Mouse (Mus musculus): Measurements from ENCODE around the gene Olfr1411. TPM values are rescaled to one million over a fixed set of nuclear protein-coding genes. Genes with fewer than 3 reads are reported as not detected.

The Olfr1411 gene
- total RNA-seq, 2 experiments from 2014 or later, result not detected

GRCm38 (mm10) chr1:92637501-92638172, 43.4 kb downstream of the Olfr1411 start:
- ATAC-seq (replicated peaks; ENCODE audit: low FRiP score, poor library complexity, severe bottlenecking), result no peak

DNA sequence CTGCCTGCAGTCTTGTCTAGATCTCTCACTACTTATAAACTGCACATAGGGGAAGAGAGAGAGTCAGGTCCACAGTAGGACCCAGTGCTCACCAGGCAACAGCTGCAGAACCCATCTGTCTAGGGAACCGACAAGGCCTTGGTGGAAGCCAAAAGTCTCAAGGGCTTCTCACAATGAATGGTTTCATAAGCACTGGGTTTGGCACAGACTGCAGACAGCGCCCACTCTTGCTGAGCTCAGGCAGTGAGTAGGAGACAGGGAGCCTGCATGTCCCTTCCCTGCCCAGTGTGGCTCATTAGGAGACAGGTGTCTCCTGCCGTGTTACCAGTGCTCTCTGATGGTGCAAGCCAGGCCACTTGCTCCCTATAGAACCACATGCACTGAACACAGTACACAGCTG, 44.0 kb downstream of the Olfr1411 start:
- no peak for ATAC-seq (replicated peaks; ENCODE audit: low FRiP score, poor library complexity, severe bottlenecking)

DNA sequence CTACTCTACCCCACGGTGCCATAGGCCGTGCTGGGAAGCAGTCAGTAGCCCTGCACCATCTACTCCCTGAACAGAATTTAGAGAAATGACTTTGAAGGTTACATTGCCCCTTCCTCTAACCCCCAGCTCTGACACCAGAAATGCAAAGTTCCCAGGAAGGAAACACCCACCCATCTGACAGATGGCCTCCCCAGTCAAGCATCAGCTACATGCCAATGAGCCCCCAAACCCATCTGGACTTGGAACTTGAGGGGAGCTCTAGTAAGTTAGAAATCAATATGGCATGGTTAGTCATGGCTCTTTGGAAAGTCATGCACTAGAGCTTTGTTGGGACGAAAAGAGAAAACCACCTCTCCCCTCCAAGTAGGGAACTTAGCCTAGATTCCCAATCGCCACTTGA, 44.5 kb downstream of the Olfr1411 start:
- ATAC-seq (replicated peaks; ENCODE audit: low FRiP score, poor library complexity, severe bottlenecking), result no peak

DNA sequence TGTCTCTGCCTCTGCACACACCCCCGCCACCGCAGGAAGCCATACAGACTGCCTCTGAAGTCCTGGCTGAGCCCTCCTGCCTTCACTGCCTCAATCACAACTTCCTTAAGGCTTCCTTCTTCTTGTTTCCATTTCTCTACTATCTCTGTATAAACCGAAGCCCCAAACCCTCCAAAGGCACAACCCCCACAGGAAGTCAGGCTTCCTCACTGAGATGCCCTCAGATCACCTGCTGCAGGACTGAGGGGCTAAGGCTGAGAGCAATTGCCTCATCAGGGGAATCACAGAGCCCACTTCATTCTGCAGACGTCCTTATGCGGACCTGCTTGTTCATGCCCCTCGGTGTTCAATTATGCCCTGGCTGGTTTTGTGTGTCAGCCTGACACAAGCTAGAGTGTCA, 46.2 kb downstream of the Olfr1411 start:
- ATAC-seq (replicated peaks; ENCODE audit: low FRiP score, poor library complexity, severe bottlenecking), result no peak

- ATAC-seq (replicated peaks; ENCODE audit: low FRiP score, poor library complexity, severe bottlenecking), result peak; percentile 87
Observed at GRCm38 (mm10) chr1:92641514-92642272, 47.5 kb downstream of the Olfr1411 start, which contains the start of gene Cops9. Gene Cops9 (minus strand): TSS chr1:92641985.

DNA sequence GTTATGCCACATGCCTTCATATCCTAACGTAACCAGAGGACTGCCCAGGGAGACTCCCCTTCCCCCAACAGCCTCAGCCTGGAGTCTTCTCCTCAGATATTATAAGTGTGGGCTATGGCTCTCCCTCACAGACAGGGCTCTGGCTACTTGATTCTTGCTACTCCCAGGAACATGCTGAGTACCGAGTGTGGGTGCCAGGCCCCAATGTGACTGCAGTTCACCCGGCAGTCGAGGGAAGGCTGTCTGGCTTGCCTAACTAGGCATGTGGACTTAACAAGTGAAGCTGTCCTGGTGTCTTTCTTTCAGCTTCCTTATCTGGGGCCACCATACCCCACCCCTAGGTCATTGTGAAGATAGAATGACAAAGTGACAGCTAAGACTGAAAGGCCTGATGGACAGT, 49.5 kb downstream of the Olfr1411 start:
- no peak for ATAC-seq (replicated peaks; ENCODE audit: low FRiP score, poor library complexity, severe bottlenecking)

DNA sequence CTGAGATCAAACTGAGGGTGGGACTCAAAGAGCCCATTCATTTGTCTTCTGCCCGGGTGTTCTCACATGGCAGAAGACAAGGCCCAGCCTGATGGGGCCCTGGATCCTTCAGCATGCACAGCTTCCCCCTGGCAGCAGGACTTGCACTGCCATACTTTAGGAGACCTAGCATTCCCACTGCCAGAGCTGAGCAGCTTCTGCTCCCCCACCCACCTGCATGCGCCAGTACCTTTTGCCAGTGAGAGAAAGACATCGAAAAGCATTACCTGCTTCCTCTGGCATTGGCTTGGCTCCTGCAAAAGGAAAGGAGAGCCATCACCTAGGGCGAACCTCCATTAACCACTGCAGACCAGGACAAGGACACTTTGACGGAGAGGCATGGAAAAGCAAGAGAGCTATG, 50.7 kb downstream of the Olfr1411 start:
- no peak for ATAC-seq (replicated peaks; ENCODE audit: low FRiP score, poor library complexity, severe bottlenecking)

GRCm38 (mm10) chr1:92646111-92646510, 51.9 kb downstream of the Olfr1411 start:
- no peak for ATAC-seq (replicated peaks; ENCODE audit: low FRiP score, poor library complexity, severe bottlenecking)

- ATAC-seq (replicated peaks; ENCODE audit: low FRiP score, poor library complexity, severe bottlenecking), result no peak
Observed at GRCm38 (mm10) chr1:92646601-92647000, 52.4 kb downstream of the Olfr1411 start.

DNA sequence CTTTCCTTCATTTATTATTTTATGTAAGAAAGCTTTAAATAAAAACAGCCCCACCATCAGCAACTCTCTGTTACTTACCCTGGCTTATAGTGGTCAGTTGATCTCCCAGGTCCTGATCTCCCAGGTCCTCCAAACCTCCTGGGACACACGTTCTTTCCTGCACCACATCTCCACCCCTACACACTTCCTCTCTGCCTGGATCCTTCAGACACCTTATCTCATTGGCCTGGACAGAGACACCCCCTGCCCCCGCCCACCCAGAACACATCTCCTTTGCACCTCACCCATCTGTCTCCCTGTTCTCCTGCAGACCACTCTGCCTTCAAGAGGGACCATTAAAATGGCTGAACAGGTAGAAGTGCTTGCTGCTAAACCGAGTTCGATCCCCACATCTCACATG, 52.8 kb downstream of the Olfr1411 start:
- no peak for ATAC-seq (replicated peaks; ENCODE audit: low FRiP score, poor library complexity, severe bottlenecking)

Other genes starting within 250 kb of the Olfr1411 start
- 27.2 and 39.6 TPM in 2 replicates for gene Ndufa10, start 120.6 kb upstream of the Olfr1411 start, total RNA-seq (2015; ENCODE audit: low replicate concordance)
- 25.0 and 28.8 TPM in 2 replicates for gene Ndufa10, start 120.6 kb upstream of the Olfr1411 start, total RNA-seq (2017; ENCODE audit: low replicate concordance)
- not detected in 2 replicates for gene Olfr1416, start 109.3 kb upstream of the Olfr1411 start, total RNA-seq (2015; ENCODE audit: low replicate concordance)
- not detected in 2 replicates for gene Olfr1416, start 109.3 kb upstream of the Olfr1411 start, total RNA-seq (2017; ENCODE audit: low replicate concordance)
- gene Olfr1415, start 98.3 kb upstream of the Olfr1411 start, total RNA-seq (2015; ENCODE audit: low replicate concordance), result not detected in 2 replicates
- not detected in 2 replicates for gene Olfr1415, start 98.3 kb upstream of the Olfr1411 start, total RNA-seq (2017; ENCODE audit: low replicate concordance)
- gene Olfr1414, start 75.8 kb upstream of the Olfr1411 start, total RNA-seq (2015; ENCODE audit: low replicate concordance), result not detected in 2 replicates
- gene Olfr1414, start 75.8 kb upstream of the Olfr1411 start, total RNA-seq (2017; ENCODE audit: low replicate concordance), result not detected in 2 replicates
- not detected in 2 replicates for gene Olfr1413, start 23.1 kb upstream of the Olfr1411 start, total RNA-seq (2015; ENCODE audit: low replicate concordance)
- gene Olfr1413, start 23.1 kb upstream of the Olfr1411 start, total RNA-seq (2017; ENCODE audit: low replicate concordance), result not detected in 2 replicates
- not detected in 2 replicates for gene Olfr1412, start 8.6 kb upstream of the Olfr1411 start, total RNA-seq (2015; ENCODE audit: low replicate concordance)
- not detected in 2 replicates for gene Olfr1412, start 8.6 kb upstream of the Olfr1411 start, total RNA-seq (2017; ENCODE audit: low replicate concordance)
- not detected in 2 replicates for gene Olfr1410, start 11.4 kb downstream of the Olfr1411 start, total RNA-seq (2015; ENCODE audit: low replicate concordance)
- gene Olfr1410, start 11.4 kb downstream of the Olfr1411 start, total RNA-seq (2017; ENCODE audit: low replicate concordance), result not detected in 2 replicates
- not detected in 2 replicates for gene Olfr12, start 23.4 kb downstream of the Olfr1411 start, total RNA-seq (2015; ENCODE audit: low replicate concordance)
- gene Olfr12, start 23.4 kb downstream of the Olfr1411 start, total RNA-seq (2017; ENCODE audit: low replicate concordance), result not detected in 2 replicates
- gene Cops9, start 47.6 kb downstream of the Olfr1411 start, total RNA-seq (2015; ENCODE audit: low replicate concordance), result 57.3 and 61.2 TPM in 2 replicates
- 22.7 and 46.8 TPM in 2 replicates for gene Cops9, start 47.6 kb downstream of the Olfr1411 start, total RNA-seq (2017; ENCODE audit: low replicate concordance)
- not detected in 2 replicates for gene Otos, start 54.4 kb downstream of the Olfr1411 start, total RNA-seq (2015; ENCODE audit: low replicate concordance)
- gene Otos, start 54.4 kb downstream of the Olfr1411 start, total RNA-seq (2017; ENCODE audit: low replicate concordance), result not detected in 2 replicates
- 4.0 and 8.4 TPM in 2 replicates for gene Gpc1, start 237.2 kb downstream of the Olfr1411 start, total RNA-seq (2015; ENCODE audit: low replicate concordance)
- 3.7 and 4.7 TPM in 2 replicates for gene Gpc1, start 237.2 kb downstream of the Olfr1411 start, total RNA-seq (2017; ENCODE audit: low replicate concordance)

Measured in erythroid progenitor cell, adult 5-6 weeks (primary cell).